Mouse (Mus musculus) liver, embryonic 14.5 days (tissue): ENCODE measurements around the gene Uba6. TPM values are rescaled to one million over a fixed set of nuclear protein-coding genes. Genes with fewer than 3 reads are reported as not detected.
A peak's percentile ranks its signal among the peaks of the same experiment; 100 is the strongest.

Experiments used
- ATAC-seq: fragments of 200-750 bp; cut with Nextera tagmentation; 2 replicates; pipeline ENCODE4 v1.8.0; 2017; ENCODE audit warnings: moderate number of reproducible peaks, mild to moderate bottlenecking, moderate library complexity; ENCODE audit not compliant: insufficient read depth
- DNase-seq, 3 experiments: peaks; one replicate each; pipeline ENCODE4 v3.0.0-alpha.2; 2012 to 2013; ENCODE audit warnings: low read depth in 3 of 3, low spot score in 3 of 3
- H3K27ac ChIP-seq: fragments of 300-500 bp; sonication (generic); 2 replicates; pipeline ENCODE4 v1.5.1; 2014; ENCODE audit warnings: moderate library complexity, mild to moderate bottlenecking, control low read depth, inconsistent platforms
- H3K27me3 ChIP-seq: fragments of 300-500 bp; sonication (generic); 2 replicates; pipeline ENCODE4 v1.6.1; 2014; ENCODE audit warnings: mild to moderate bottlenecking, low read length, moderate library complexity; ENCODE audit not compliant: control insufficient read depth, insufficient read depth
- H3K36me3 ChIP-seq: fragments of 300-500 bp; sonication (generic); replicated peaks from 2 replicates; pipeline ENCODE4 v1.6.1; 2014; ENCODE audit warnings: low read depth; ENCODE audit not compliant: control insufficient read depth, insufficient read depth
- H3K4me1 ChIP-seq, 2 experiments: fragments of 200-500 bp in 1 of 2; fragments of 300-500 bp in 1 of 2; sonication (generic) in 1 of 2; replicated peaks; 2 replicates each; pipeline ENCODE4 v1.6.1; 2012 to 2014; ENCODE audit warnings: antibody characterized with exemption in 1 of 2, inconsistent platforms in 1 of 2, low read length in 1 of 2; ENCODE audit not compliant: control insufficient read depth in 2 of 2, insufficient read depth in 2 of 2
- H3K4me2 ChIP-seq: fragments of 300-500 bp; sonication (generic); 2 replicates; pipeline ENCODE4 v1.6.1; 2014; ENCODE audit warnings: low read depth, mild to moderate bottlenecking, control low read depth, moderate library complexity
- H3K4me3 ChIP-seq, 2 experiments: fragments of 200-500 bp in 1 of 2; fragments of 300-500 bp in 1 of 2; sonication (generic) in 1 of 2; 2 replicates each; pipeline ENCODE4 v1.5.1; 2012 to 2014; ENCODE audit warnings: low read depth in 2 of 2, low read length in 2 of 2, mild to moderate bottlenecking in 2 of 2, control low read depth in 1 of 2, inconsistent platforms in 1 of 2, moderate library complexity in 1 of 2; ENCODE audit not compliant: insufficient read depth in 1 of 2
- H3K9ac ChIP-seq: fragments of 300-500 bp; sonication (generic); replicated peaks from 2 replicates; pipeline ENCODE4 v1.6.1; 2014; ENCODE audit warnings: mild to moderate bottlenecking, control low read depth, moderate library complexity
- H3K9me3 ChIP-seq: fragments of 300-500 bp; sonication (generic); 2 replicates; pipeline ENCODE4 v1.6.1; 2016; ENCODE audit warnings: low read length, mixed read lengths; ENCODE audit not compliant: control insufficient read depth
- CTCF ChIP-seq: IDR thresholded peaks from 2 replicates; pipeline ENCODE4 v1.5.1; 2016; ENCODE audit warnings: antibody characterized with exemption, low read depth, control low read depth
- EP300 ChIP-seq: IDR thresholded peaks from 2 replicates; pipeline ENCODE4 v1.6.1; 2016; ENCODE audit warnings: antibody characterized with exemption, low read depth
- WGBS: fragments of 180-500 bp; shearing (Covaris S2); extraction: QIAGEN DNeasy Blood & Tissue Kit; methylation state at CpG from one replicate; pipeline ENCODE4 v1.1.7; 2014; ENCODE audit not compliant: insufficient replicate concordance; 5-methylcytosine and 5-hydroxymethylcytosine counted together
- polyA plus RNA-seq, 2 experiments: library from polyadenylated mRNA; depleted of rRNA in 1 of 2; stranded (reverse) in 1 of 2; unstranded in 1 of 2; fragments of >200 nt; fragmentation: Nextera tagmentation in 1 of 2; extraction: Ambion mirVana in 1 of 2; gene quantifications; 2 replicates each; pipeline versions ENCODE4 v1.2.1 to v1.2.3; 2012 to 2014

Gene Uba6
- polyA plus RNA-seq, 2 experiments: 2.5 to 4.2 TPM

- Histone ChIP-seq H3K36me3 (no peaks in the 10 kb centered on the region), H3K27ac (no peak overlapping the region), H3K4me2 (no peak overlapping the region), H3K27me3 (no peaks in the 10 kb centered on the region), H3K4me1 (no peaks in the 10 kb centered on the region), H3K4me3 (no peak overlapping the region), H3K9me3 (no peaks in the 10 kb centered on the region), H3K9ac (no peak overlapping the region)
- TF ChIP-seq CTCF: no peak
- no peak for TF ChIP-seq EP300
- DNase-seq (no peak), ATAC-seq (no peak)
- WGBS: 60% methylated on average over 6 of the region's 6 CpGs
Observed at GRCm38 (mm10) chr5:86187441-86187840, 14.8 kb upstream of the Uba6 start.

GRCm38 (mm10) chr5:86173778-86174177 lies 1.2 kb upstream of the Uba6 start:
- Histone ChIP-seq H3K4me2 (no peak overlapping the region), H3K27ac (no peak overlapping the region), H3K36me3 (no peaks in the 10 kb centered on the region), H3K4me3 (no peak overlapping the region), H3K9me3 (no peaks in the 10 kb centered on the region), H3K27me3 (no peaks in the 10 kb centered on the region), H3K9ac (no peak overlapping the region), H3K4me1 (peaks cover 2 to 7% of the 10 kb centered on the region in 2 experiments; a peak in 2 of 4 replicates)
- WGBS: 36% methylated on average over 2 of the region's 2 CpGs
- TF ChIP-seq CTCF: no peak
- TF ChIP-seq EP300: no peak
- ATAC-seq (no peak), DNase-seq (no peak)

GRCm38 (mm10) chr5:86172088-86172448 lies 535 bp downstream of the Uba6 start:
- Histone ChIP-seq H3K27ac (peak overlapping the region; percentile 74), H3K36me3 (no peaks in the 10 kb centered on the region)
- no peak; the same call in 1 of the 2 replicates for ATAC-seq

GRCm38 (mm10) chr5:86129828-86130227 lies 42.8 kb downstream of the Uba6 start:
- ATAC-seq (no peak), DNase-seq (no peak)
- Histone ChIP-seq H3K27me3 (no peaks in the 10 kb centered on the region), H3K27ac (no peak overlapping the region), H3K4me2 (no peak overlapping the region), H3K4me3 (no peak overlapping the region), H3K4me1 (no peaks in the 10 kb centered on the region), H3K36me3 (no peaks in the 10 kb centered on the region), H3K9ac (no peak overlapping the region), H3K9me3 (no peaks in the 10 kb centered on the region)
- no peak for TF ChIP-seq CTCF
- TF ChIP-seq EP300: no peak

More at GRCm38 (mm10) chr5:86172088-86172448, 535 bp downstream of the Uba6 start:
- under 1% methylated on average over 15 of the region's 15 CpGs for WGBS
- Histone ChIP-seq H3K4me3 (peak overlapping the region; percentile 66 to 88), H3K9ac (peak overlapping the region; percentile 75), H3K4me2 (peak overlapping the region; percentile 99), H3K4me1 (peaks cover 2 to 7% of the 10 kb centered on the region in 2 experiments; a peak in 2 of 4 replicates), H3K27me3 (no peaks in the 10 kb centered on the region), H3K9me3 (no peaks in the 10 kb centered on the region)
- DNase-seq: peak in 1 of 3 experiments; percentile 10
- TF ChIP-seq CTCF (no peak), EP300 (no peak)

GRCm38 (mm10) chr5:86128749-86129148 lies 43.9 kb downstream of the Uba6 start:
- Histone ChIP-seq H3K4me1 (no peaks in the 10 kb centered on the region), H3K36me3 (no peaks in the 10 kb centered on the region), H3K27ac (no peak overlapping the region), H3K9ac (no peak overlapping the region), H3K4me2 (no peak overlapping the region), H3K27me3 (no peaks in the 10 kb centered on the region), H3K4me3 (no peak overlapping the region), H3K9me3 (no peaks in the 10 kb centered on the region)
- no peak for DNase-seq
- 83% methylated on average over 1 of the region's 1 CpGs for WGBS
- no peak for ATAC-seq
- no peak for TF ChIP-seq CTCF
- no peak for TF ChIP-seq EP300
